Mouse (Mus musculus): Measurements from ENCODE around the gene Magix. TPM values are rescaled to one million over a fixed set of nuclear protein-coding genes. Genes with fewer than 3 reads are reported as not detected.

The Magix gene
- total and polyA plus RNA-seq, 2 experiments from 2014 or later, result 0.22 TPM; not detected in 1

DNA sequence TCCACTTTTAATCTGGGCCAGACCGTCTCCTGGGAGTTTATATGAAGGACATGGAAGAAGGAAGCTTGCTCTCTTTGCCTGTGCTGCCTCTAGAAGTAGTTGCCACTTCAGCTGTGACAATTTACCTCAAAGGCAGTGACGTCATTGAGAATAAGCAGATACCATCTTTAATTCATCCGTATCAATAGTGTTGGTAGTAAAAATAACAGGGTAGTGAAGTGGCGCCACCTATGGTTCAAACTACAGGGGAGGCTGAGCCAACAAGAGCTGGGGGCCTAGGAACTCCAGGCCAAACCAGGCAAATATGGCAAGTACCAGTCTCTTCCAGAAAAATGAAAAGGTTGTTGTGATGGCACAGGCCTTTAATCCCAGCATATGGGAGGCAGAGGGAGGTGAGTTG is 11.8 kb upstream of the Magix start:
- ATAC-seq (no peak), DNase-seq (no peak)
- 45% methylated on average over 4 of the region's 4 CpGs for WGBS
- no peak overlapping the region for H3K27ac ChIP-seq (ENCODE audit: low read depth, low read length)
- no peak overlapping the region for H3K4me2 ChIP-seq (ENCODE audit: low read depth)
- H3K9ac ChIP-seq, result no peak overlapping the region
- H3K4me3 ChIP-seq (ENCODE audit: low read depth, low read length), result no peak overlapping the region
- H3K4me1 ChIP-seq (ENCODE audit: insufficient read depth), result no peaks in the 10 kb centered on the region
- no peaks in the 10 kb centered on the region for H3K9me3 ChIP-seq (ENCODE audit: low read length)
- H3K27me3 ChIP-seq (ENCODE audit: insufficient read depth, low read length), result no peaks in the 10 kb centered on the region
- H3K36me3 ChIP-seq (ENCODE audit: insufficient read depth), result no peaks in the 10 kb centered on the region
- TF ChIP-seq CTCF (IDR thresholded peaks at IDR 0.05; ENCODE audit: low read depth), result peak; percentile 44; the same call in 1 of the 2 replicates

DNA sequence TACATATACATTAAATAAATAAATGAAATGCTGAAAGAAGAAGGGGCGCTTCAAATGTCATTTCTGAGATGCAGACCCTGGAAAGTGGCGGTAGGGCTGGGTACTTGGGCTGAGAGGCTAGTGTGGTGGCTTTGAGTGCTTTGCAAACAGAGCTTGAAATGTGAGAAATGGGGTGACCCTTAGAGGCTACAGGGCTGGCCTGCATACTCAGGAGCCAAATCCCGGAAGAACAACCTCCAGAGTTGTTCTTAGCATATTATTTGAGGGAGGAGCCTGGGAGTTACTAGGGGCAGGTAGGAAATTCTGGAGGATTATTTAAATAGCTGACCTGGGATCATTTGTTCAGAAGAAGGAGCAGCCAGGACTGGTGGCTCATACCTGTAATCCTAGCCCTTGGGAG is 9.4 kb upstream of the Magix start:
- WGBS, result 75% methylated on average over 3 of the region's 3 CpGs
- no peak for TF ChIP-seq CTCF (IDR thresholded peaks at IDR 0.05; ENCODE audit: low read depth)
- Histone ChIP-seq H3K4me2 (ENCODE audit: low read depth) (no peak overlapping the region), H3K36me3 (ENCODE audit: insufficient read depth) (no peaks in the 10 kb centered on the region), H3K27me3 (ENCODE audit: insufficient read depth, low read length) (no peaks in the 10 kb centered on the region), H3K4me3 (ENCODE audit: low read depth, low read length) (no peak overlapping the region), H3K4me1 (ENCODE audit: insufficient read depth) (no peaks in the 10 kb centered on the region), H3K9ac (no peak overlapping the region), H3K27ac (ENCODE audit: low read depth, low read length) (no peak overlapping the region), H3K9me3 (ENCODE audit: low read length) (no peaks in the 10 kb centered on the region)
- ATAC-seq, result no peak
- DNase-seq, result no peak

DNA sequence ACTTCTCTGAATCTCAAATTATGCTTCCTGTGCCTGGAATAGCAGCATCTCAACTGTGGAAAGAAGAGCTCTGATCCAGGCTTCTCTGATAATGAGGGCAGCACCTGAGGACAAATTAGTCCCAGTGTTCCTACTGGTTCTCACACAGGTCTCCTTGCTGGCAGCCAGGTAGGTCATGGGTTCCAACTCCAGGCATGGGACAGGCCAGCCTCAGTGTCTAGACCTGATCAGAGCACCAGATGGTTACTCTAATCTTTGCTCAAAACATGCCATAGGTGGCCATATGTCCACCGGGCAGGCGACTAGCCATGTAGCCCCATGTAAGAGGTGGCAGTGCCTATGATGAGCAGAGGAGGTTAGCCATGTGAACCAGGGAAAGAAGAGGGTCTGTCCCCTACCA is 7.3 kb upstream of the Magix start:
- TF ChIP-seq CTCF (IDR thresholded peaks at IDR 0.05; ENCODE audit: low read depth), result no peak
- no peak overlapping the region for H3K4me2 ChIP-seq (ENCODE audit: low read depth)
- DNase-seq, result no peak
- no peak overlapping the region for H3K9ac ChIP-seq
- no peak overlapping the region for H3K27ac ChIP-seq (ENCODE audit: low read depth, low read length)
- H3K4me3 ChIP-seq (ENCODE audit: low read depth, low read length), result no peak overlapping the region
- no peaks in the 10 kb centered on the region for H3K36me3 ChIP-seq (ENCODE audit: insufficient read depth)
- no peaks in the 10 kb centered on the region for H3K4me1 ChIP-seq (ENCODE audit: insufficient read depth)
- no peaks in the 10 kb centered on the region for H3K27me3 ChIP-seq (ENCODE audit: insufficient read depth, low read length)
- no peaks in the 10 kb centered on the region for H3K9me3 ChIP-seq (ENCODE audit: low read length)
- no peak for ATAC-seq
- 89% methylated on average over 2 of the region's 2 CpGs for WGBS

DNA sequence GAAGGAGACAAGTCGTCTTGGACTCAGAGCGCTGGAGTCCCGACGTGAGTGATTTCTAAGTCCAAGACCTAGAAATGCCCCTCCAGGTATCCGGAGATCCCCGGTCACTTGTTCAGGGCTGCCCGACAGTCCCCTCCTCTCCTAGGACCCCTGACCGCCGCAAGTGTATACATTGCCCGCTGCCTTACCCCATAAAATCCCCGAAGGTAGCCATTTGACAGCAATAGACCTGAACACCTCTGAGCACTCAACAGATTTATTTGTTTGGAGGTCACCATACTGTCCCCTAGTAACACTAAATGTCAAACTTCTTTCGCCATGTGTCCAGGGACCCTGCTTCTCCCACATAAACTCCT is 1.0 kb downstream of the Magix start:
- no peak for DNase-seq
- Histone ChIP-seq H3K27ac (ENCODE audit: low read depth, low read length) (no peak overlapping the region), H3K9me3 (ENCODE audit: low read length) (no peaks in the 10 kb centered on the region), H3K36me3 (ENCODE audit: insufficient read depth) (no peaks in the 10 kb centered on the region), H3K4me2 (ENCODE audit: low read depth) (peak overlapping the region; percentile 49), H3K27me3 (ENCODE audit: insufficient read depth, low read length) (no peaks in the 10 kb centered on the region), H3K4me3 (ENCODE audit: low read depth, low read length) (peak overlapping the region; percentile 21), H3K9ac (no peak overlapping the region), H3K4me1 (ENCODE audit: insufficient read depth) (no peaks in the 10 kb centered on the region)
- no peak for TF ChIP-seq CTCF (IDR thresholded peaks at IDR 0.05; ENCODE audit: low read depth)
- 42% methylated on average over 12 of the region's 12 CpGs for WGBS
- ATAC-seq, result no peak

DNA sequence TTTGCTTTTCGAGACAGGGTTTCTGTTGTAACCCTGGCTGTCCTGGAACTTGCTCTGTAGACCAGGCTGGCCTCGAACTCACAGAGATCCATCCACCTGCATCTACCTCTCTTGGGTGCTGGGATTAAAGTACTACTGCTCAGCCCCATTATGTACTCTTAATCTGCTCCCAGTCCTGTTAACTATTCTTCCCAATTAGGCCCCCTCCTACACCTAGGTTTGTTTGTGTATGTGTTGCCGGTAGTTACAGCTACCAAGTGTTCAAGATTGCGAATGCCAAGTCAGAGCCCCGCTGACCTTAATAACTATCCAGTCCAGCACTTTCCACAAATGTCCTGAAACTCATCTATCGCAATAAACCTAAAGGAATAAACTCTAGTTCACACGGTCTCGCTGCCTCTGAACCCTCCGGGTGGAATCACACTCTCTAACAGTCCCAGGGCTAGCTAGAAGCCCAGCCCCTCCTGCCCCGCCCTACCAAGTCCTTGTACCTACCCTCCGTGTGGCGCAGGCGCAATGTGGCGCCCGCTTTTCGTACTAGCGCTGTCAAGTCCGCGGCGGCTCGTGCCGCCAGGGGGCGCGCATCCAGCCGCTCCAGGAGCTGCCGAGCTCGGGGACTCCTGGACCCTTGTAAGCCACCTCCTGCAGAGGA is 1.5 kb downstream of the Magix start:
- H3K4me3 ChIP-seq (ENCODE audit: low read depth, low read length), result peak overlapping the region; percentile 21
- no peaks in the 10 kb centered on the region for H3K36me3 ChIP-seq (ENCODE audit: insufficient read depth)
- no peaks in the 10 kb centered on the region for H3K4me1 ChIP-seq (ENCODE audit: insufficient read depth)
- H3K27me3 ChIP-seq (ENCODE audit: insufficient read depth, low read length), result no peaks in the 10 kb centered on the region
- WGBS, result 29% methylated on average over 27 of the region's 27 CpGs
- TF ChIP-seq CTCF (IDR thresholded peaks at IDR 0.05; ENCODE audit: low read depth), result peak; percentile 80
- no peak overlapping the region for H3K9ac ChIP-seq
- no peaks in the 10 kb centered on the region for H3K9me3 ChIP-seq (ENCODE audit: low read length)
- ATAC-seq (peak; percentile 88), DNase-seq (peak; percentile 92)
- H3K4me2 ChIP-seq (ENCODE audit: low read depth), result peak overlapping the region; percentile 49
- no peak overlapping the region for H3K27ac ChIP-seq (ENCODE audit: low read depth, low read length)

DNA sequence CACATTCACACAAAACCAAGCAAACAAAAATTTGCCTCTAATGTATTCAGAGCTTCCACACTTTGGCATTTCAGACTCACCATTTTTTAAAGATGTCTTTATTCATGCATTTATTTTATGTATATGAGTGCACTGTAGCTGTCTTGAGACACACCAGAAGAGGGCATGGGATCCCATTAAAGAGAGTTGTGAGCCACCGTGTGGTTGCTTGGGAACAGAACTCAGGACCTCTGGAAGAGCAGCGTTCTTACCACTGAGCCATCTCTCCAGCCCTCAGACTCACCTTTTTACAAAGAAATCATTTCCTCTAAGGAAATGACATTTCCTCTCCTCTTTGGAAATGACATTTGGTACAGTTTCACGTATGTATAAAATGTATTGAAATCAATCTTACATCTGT is 2.1 kb downstream of the Magix start:
- no peak overlapping the region for H3K4me3 ChIP-seq (ENCODE audit: low read depth, low read length)
- no peak for ATAC-seq
- no peak overlapping the region for H3K27ac ChIP-seq (ENCODE audit: low read depth, low read length)
- no peaks in the 10 kb centered on the region for H3K9me3 ChIP-seq (ENCODE audit: low read length)
- DNase-seq, result no peak
- WGBS, result 41% methylated on average over 3 of the region's 3 CpGs
- TF ChIP-seq CTCF (IDR thresholded peaks at IDR 0.05; ENCODE audit: low read depth), result 0 out of 2 replicates have a peak, but pooled peaks have one; percentile 7
- H3K36me3 ChIP-seq (ENCODE audit: insufficient read depth), result no peaks in the 10 kb centered on the region
- H3K9ac ChIP-seq, result no peak overlapping the region
- H3K4me1 ChIP-seq (ENCODE audit: insufficient read depth), result no peaks in the 10 kb centered on the region
- no peak overlapping the region for H3K4me2 ChIP-seq (ENCODE audit: low read depth)
- no peaks in the 10 kb centered on the region for H3K27me3 ChIP-seq (ENCODE audit: insufficient read depth, low read length)

DNA sequence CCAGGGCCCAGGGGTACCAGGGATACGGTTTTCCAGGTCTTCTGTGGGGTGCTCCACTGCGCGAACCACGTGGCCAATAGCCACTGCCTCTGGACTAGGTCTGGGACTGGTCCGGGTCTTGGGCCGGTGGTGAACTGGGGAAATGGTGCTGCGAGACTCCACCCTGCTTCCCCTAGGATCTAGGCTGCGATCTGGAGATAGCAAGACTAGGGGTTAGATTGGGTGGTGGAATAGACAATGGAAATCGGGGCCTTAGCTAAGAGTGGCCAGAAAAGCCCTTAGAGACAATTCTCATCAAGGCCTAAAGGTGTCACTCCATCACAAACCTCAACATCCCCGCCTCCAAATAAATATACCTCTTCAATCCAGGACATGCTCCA is 6.1 kb downstream of the Magix start:
- Histone ChIP-seq H3K27me3 (ENCODE audit: insufficient read depth, low read length) (no peaks in the 10 kb centered on the region), H3K9me3 (ENCODE audit: low read length) (no peaks in the 10 kb centered on the region), H3K4me3 (ENCODE audit: low read depth, low read length) (peak overlapping the region; percentile 26), H3K4me2 (ENCODE audit: low read depth) (peak overlapping the region; percentile 41), H3K27ac (ENCODE audit: low read depth, low read length) (no peak overlapping the region), H3K9ac (0 out of 2 replicates have a peak overlapping the region, but pooled peaks have one; percentile 14), H3K36me3 (ENCODE audit: insufficient read depth) (no peaks in the 10 kb centered on the region), H3K4me1 (ENCODE audit: insufficient read depth) (no peaks in the 10 kb centered on the region)
- ATAC-seq (no peak), DNase-seq (no peak)
- 44% methylated on average over 10 of the region's 10 CpGs for WGBS
- TF ChIP-seq CTCF (IDR thresholded peaks at IDR 0.05; ENCODE audit: low read depth), result 0 out of 2 replicates have a peak, but pooled peaks have one; percentile 3

All from forebrain, postnatal 0 days (tissue).